Mouse (Mus musculus) urinary bladder, postnatal 25 days (tissue): ENCODE measurements around the gene Stx8.

Experiments used
- DNase-seq: peaks from one replicate; pipeline ENCODE4 v3.0.0; 2022; ENCODE audit warnings: low spot score

Gene Stx8

GRCm38 (mm10) chr11:68089426-68089825 lies 123.4 kb downstream of the Stx8 start:
- DNase-seq: no peak

DNA sequence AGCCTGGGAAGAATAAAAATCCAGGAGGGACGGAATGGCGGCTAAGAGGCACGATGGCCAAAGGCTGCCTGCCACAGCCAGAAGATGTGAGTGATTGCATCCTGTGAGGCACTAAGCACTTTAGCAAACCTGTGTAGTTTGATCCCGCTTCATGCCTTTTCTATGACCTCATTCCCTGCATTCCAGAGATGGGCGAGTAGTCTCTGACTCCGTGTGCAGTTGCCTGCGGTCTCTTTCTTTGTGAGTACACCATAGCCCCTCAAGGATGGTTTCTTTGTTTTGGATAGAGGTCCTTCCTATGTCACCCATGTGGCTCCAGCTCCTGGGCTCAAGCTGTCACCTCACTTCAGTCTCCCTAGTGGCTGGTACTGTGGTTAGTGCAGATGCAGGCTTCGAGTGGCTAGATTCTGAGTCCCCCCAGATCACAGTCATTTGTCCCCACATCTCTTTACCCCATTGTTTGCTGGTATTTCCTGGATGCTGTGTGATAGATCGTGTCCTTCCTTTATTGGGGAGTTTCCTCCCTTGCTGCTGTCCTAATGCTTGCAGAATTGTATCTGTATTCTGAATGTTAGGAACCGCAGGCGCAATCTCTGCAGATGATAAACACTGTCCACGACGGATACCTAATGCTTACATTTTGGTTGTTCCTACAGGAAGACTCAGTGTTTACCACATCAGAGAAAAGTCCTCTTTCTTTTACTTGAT lies 124.0 kb downstream of the Stx8 start:
- DNase-seq: no peak

DNA sequence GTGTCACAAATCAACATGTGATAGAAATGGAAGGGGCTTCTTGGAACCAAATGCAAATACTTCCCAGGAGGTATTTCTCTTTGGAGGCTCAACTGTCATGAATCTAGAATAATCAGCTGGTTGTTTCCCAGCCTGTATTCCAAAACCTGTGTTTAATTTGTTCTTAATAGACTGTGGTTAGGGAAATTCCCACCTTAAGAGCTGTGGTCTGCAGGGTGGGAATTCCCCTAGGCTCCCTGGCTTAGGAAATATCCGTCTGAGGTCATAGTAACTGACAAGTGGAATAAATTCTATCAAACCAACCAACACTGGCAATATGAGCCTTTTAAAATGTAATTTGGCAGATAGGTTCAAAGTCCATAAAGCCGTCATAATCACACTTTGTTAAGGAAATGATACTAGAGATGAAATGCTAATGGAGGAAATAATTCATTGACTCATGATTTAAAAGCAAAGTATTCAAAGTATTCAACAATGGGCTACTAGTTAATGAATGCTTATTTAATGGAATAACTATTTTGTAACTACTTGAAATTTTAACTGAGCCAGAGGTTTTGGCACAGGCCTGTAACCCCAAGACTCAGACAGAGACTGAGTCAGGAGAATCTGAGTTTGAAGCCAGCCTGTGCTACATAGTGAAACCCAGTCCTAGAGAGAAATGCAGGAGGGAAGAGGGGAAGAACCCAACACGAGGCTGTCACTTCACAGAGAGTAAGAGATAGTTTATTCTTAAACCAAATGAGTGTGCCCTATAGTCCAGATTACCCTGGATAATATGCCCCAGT lies 126.2 kb downstream of the Stx8 start:
- DNase-seq: no peak

- no peak for DNase-seq
Measured at GRCm38 (mm10) chr11:68101598-68101997, 135.6 kb downstream of the Stx8 start.

- no peak for DNase-seq
Measured at GRCm38 (mm10) chr11:68103480-68103879, 137.5 kb downstream of the Stx8 start.

DNA sequence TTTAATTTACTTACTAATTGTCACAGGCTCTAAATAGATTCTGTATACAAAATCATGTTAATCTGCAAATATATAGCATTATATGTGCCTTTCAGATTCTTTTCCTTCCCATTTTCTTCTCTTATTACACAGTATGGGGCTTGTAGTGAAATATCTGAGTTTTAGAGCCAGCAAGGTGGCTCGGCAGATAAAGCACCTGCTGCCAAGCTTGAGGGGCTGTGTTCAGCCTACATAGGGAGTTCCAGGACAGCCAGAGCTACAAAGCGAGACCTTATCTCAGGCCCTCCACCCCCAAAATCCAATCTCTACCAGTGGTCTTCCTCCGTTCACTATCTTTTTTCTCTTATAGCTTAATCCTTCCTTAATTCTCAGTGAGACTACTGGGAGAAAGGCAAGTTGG lies 140.1 kb downstream of the Stx8 start:
- DNase-seq: no peak

GRCm38 (mm10) chr11:68113454-68114100 lies 147.6 kb downstream of the Stx8 start:
- no peak for DNase-seq

- no peak for DNase-seq
Measured at GRCm38 (mm10) chr11:68114202-68114601, 148.2 kb downstream of the Stx8 start.

DNA sequence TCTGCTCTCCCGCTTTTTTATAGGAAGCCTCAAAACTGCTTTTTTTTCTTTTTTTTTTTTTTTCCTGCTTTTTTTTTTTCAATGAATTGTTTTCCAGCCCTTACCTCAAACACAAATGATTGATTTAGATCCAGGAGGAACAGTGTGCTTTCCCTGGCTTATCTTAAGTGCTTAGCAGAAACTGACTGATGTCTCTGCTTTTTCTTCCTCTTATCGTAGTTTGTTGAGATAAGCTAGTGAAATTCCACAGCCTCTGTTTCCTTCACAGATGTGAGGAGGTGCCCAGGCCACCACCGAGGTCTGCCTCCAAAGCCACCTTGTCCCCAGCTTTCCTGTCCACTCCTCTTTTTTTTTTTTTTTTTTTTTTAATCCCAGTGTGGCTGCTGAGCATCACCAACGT lies 150.2 kb downstream of the Stx8 start:
- no peak for DNase-seq

GRCm38 (mm10) chr11:68117878-68118660 lies 152.1 kb downstream of the Stx8 start:
- no peak for DNase-seq

GRCm38 (mm10) chr11:68118679-68119078 lies 152.7 kb downstream of the Stx8 start:
- no peak for DNase-seq

DNA sequence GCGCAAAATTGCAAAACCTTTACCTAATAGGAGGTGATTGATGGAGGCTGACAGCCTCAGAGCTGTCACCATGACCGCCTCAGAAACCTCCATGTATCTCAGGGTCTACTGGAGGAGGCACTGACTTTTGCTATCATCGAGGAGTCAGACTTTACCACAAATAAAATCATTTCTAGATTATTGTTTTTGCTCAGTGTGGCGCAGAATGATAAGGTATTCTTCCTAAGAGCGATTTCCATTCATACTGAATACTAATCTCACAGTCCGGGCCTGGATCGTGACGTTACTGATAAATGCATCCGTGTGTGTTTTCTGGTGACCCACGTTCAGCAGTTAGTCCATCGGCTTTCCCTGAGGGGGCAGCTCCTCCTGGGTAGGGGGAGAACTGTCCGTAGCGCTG lies 153.1 kb downstream of the Stx8 start:
- DNase-seq: no peak

- no peak for DNase-seq
Measured at GRCm38 (mm10) chr11:68121260-68121659, 155.3 kb downstream of the Stx8 start.

- no peak for DNase-seq
Measured at GRCm38 (mm10) chr11:68121660-68122059, 155.7 kb downstream of the Stx8 start.

DNA sequence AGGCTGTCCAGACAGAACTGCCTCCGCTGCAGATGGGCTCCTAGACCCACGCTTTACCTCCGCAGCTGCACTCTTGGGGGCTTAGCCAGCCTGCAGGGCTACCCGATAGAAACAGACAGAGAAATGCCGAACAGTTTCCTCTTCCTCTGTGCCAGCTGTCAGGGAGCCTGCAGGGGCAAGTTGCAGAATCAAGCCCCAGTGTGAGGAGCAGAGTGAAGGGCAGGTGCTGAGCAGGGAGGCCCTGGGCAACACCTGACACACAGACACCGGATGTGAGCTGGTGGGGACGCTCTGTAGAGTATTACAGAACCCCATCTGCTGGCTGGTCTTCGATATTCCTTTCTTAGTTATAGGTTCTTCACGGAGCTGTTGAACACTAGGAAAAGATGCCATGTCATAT lies 160.1 kb downstream of the Stx8 start:
- no peak for DNase-seq

- DNase-seq: no peak
Measured at GRCm38 (mm10) chr11:68134494-68134893, 168.5 kb downstream of the Stx8 start.

DNA sequence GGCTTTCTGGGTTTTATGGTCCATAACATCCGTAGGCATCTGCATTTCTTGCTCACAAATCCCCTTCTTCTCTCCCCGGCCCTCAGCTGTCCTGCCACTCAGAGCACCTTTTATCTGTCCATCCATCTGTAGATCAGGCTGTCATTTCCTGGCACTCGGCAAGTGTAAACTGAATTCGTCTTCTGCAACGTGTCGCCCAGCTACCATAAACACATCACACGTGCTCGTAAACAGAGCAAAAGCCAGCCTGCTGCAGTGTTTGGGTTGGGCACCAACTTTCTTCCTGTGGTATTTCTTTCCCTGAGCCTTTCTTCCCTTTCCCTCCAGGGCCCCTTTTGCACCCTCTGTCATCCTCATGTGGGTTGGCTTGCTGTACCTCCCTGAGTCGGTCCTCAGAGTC lies 169.4 kb downstream of the Stx8 start:
- no peak for DNase-seq

- DNase-seq: peak; percentile 17
Measured at GRCm38 (mm10) chr11:68136687-68137086, 170.7 kb downstream of the Stx8 start.

GRCm38 (mm10) chr11:68142296-68142695 lies 176.3 kb downstream of the Stx8 start:
- no peak for DNase-seq

GRCm38 (mm10) chr11:68144235-68145065 lies 178.5 kb downstream of the Stx8 start:
- no peak for DNase-seq

DNA sequence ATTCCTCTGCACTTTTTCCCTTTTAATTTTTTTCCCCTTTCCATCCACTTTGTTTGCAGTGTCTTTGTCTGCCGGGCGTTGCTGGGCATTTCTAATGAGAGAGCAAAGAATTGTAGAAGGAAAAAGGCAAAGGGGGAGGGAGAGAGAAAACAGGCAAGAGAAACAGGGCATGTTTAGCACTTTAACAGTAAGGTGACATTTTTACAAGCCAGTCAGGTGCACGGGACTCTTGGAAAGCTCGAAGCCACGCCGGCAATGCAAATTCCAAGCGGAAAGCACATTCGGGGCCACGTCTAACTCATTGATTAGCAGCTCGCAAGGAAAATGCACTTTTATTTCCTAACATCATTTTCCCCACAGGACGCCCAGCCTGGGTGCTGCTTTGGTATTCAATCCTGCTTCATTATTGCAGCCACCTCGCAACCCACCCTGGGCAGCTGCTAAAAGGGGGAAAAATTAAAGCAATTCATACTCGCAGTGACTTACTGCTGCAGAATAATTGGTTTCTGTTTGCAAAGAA lies 179.1 kb downstream of the Stx8 start:
- DNase-seq: no peak
